Mouse (Mus musculus) neural tube, embryonic 11.5 days (tissue): ENCODE results near the gene 4921511M17Rik. TPM values are rescaled to one million over a fixed set of nuclear protein-coding genes. Genes with fewer than 3 reads are reported as not detected.
"Not testable (repeated sequence)": the region's sequence is repeated elsewhere in the genome, so short reads cannot be mapped to it uniquely, and the experiment has no call there.

Source experiments
- ATAC-seq: fragments of 200-750 bp; cut with Nextera tagmentation; 2 replicates; pipeline ENCODE4 v1.8.0; 2017; ENCODE audit warnings: moderate number of reproducible peaks, mild to moderate bottlenecking, moderate TSS enrichment, moderate library complexity; ENCODE audit not compliant: insufficient read depth, low FRiP score, low TSS enrichment
- DNase-seq: peaks from one replicate; pipeline ENCODE4 v3.0.0-alpha.2; 2015; ENCODE audit warnings: low spot score
- H3K27ac ChIP-seq: fragments of 300-500 bp; sonication (generic); 2 replicates; pipeline ENCODE4 v1.5.1; 2014; ENCODE audit warnings: low read depth, mild to moderate bottlenecking, low read length
- H3K27me3 ChIP-seq: fragments of 300-500 bp; sonication (generic); 2 replicates; pipeline ENCODE4 v1.6.1; 2014; ENCODE audit warnings: mild to moderate bottlenecking, low read length, mixed read lengths; ENCODE audit not compliant: control insufficient read depth, insufficient read depth
- H3K36me3 ChIP-seq: fragments of 300-500 bp; sonication (generic); 2 replicates; pipeline ENCODE4 v1.6.1; 2014; ENCODE audit warnings: mild to moderate bottlenecking, low read length, moderate library complexity, mixed read lengths; ENCODE audit not compliant: control insufficient read depth, insufficient read depth
- H3K4me1 ChIP-seq: fragments of 300-500 bp; sonication (generic); 2 replicates; pipeline ENCODE4 v1.6.1; 2014; ENCODE audit warnings: low read length, mixed read lengths; ENCODE audit not compliant: control insufficient read depth, insufficient read depth
- H3K4me2 ChIP-seq: fragments of 300-500 bp; sonication (generic); 2 replicates; pipeline ENCODE4 v1.6.1; 2014; ENCODE audit warnings: low read depth, mild to moderate bottlenecking, moderate library complexity
- H3K4me3 ChIP-seq: fragments of 300-500 bp; sonication (generic); 2 replicates; pipeline ENCODE4 v1.5.1; 2014; ENCODE audit warnings: low read depth, low read length
- H3K9ac ChIP-seq: fragments of 300-500 bp; sonication (generic); 2 replicates; pipeline ENCODE4 v1.6.1; 2014; ENCODE audit warnings: mild to moderate bottlenecking, low read length
- H3K9me3 ChIP-seq: fragments of 300-500 bp; sonication (generic); 2 replicates; pipeline ENCODE4 v1.6.1; 2016; ENCODE audit warnings: low read length; ENCODE audit not compliant: control insufficient read depth
- WGBS: fragments of 180-500 bp; shearing (Covaris S2); extraction: QIAGEN DNeasy Blood & Tissue Kit; methylation state at CpG from one replicate; pipeline ENCODE4 v1.1.7; 2014; 5-methylcytosine and 5-hydroxymethylcytosine counted together
- polyA plus RNA-seq: library from polyadenylated mRNA; unstranded; fragments of >200 nt; fragmentation: Nextera tagmentation; extraction: Ambion mirVana; gene quantifications from 2 replicates; pipeline ENCODE4 v1.2.1, GENCODE M21; 2014

The 4921511M17Rik gene
- polyA plus RNA-seq, result not detected in 2 replicates

DNA sequence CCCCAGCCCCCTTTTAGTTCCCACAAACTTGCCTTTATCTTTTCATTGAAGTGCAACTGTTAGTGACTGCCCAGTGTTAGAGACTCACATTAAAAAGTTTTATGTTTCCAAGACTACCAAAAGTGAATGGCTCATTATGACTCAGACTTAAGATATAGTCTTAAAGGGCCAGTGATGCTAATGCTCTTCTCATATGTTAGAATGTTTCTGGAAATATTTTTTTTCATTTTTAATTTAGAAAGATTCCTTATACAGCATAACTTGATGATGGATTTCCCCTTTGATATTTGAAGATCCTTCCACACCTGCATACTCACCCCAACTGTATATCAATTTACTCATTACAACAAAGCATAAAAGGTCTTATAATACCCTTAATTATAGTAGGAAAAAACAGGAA is at the start of gene 4921511M17Rik:
4921511M17Rik (minus strand) TSS at position 101 of the 400 bp plus-strand sequence.
- H3K4me2 ChIP-seq, H3K36me3 ChIP-seq, H3K9ac ChIP-seq, H3K4me1 ChIP-seq, H3K4me3 ChIP-seq, ATAC-seq, H3K27ac ChIP-seq, H3K9me3 ChIP-seq, DNase-seq, H3K27me3 ChIP-seq: not testable (repeated sequence)

DNA sequence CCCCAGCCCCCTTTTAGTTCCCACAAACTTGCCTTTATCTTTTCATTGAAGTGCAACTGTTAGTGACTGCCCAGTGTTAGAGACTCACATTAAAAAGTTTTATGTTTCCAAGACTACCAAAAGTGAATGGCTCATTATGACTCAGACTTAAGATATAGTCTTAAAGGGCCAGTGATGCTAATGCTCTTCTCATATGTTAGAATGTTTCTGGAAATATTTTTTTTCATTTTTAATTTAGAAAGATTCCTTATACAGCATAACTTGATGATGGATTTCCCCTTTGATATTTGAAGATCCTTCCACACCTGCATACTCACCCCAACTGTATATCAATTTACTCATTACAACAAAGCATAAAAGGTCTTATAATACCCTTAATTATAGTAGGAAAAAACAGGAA is 21.3 kb upstream of the 4921511M17Rik start, which contains the start of gene Gm10057:
Gm10057 (minus strand) TSS at position 101 of the 400 bp plus-strand sequence.
- not testable (repeated sequence) for H3K4me3 ChIP-seq, H3K36me3 ChIP-seq, H3K27ac ChIP-seq, H3K9me3 ChIP-seq, H3K4me1 ChIP-seq, H3K9ac ChIP-seq, ATAC-seq, H3K4me2 ChIP-seq, DNase-seq, H3K27me3 ChIP-seq

GRCm38 (mm10) chrX:154012540-154012939 is 21.1 kb downstream of the 4921511M17Rik start, which contains the start of gene Samt1:
Gene Samt1, minus strand, starts transcription at chrX:154012640.
- H3K9ac ChIP-seq, H3K36me3 ChIP-seq, H3K27me3 ChIP-seq, DNase-seq, ATAC-seq, H3K9me3 ChIP-seq, H3K4me3 ChIP-seq, H3K27ac ChIP-seq, H3K4me2 ChIP-seq, H3K4me1 ChIP-seq: not testable (repeated sequence)

- no CpG with 5 or more reads among the region's 2 CpGs for WGBS
- not testable (repeated sequence) for H3K27ac ChIP-seq, H3K9me3 ChIP-seq, DNase-seq, H3K4me2 ChIP-seq, H3K9ac ChIP-seq, H3K4me1 ChIP-seq, H3K4me3 ChIP-seq, H3K27me3 ChIP-seq, ATAC-seq, H3K36me3 ChIP-seq
Observed at GRCm38 (mm10) chrX:153976914-153977313, 56.7 kb downstream of the 4921511M17Rik start.

DNA sequence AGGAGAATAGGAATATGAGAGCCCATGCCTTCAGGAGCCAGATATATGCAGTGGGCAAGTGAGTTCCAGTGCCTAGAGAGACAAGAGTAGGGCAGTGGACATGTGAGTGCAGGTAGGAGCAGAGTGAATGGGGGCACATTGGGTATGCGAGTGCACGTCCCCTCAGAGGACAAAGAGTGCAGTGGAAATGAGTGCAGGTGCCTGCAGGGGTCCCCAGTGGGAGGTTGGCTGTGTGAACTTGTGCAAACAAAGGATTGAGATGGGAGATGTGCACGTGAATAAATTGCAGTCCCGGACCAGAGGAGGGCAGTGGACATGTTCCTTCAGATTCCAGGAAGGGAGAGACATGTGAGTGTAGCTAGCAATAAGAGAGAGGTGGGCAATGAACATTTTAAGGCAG is 57.2 kb downstream of the 4921511M17Rik start:
- H3K4me2 ChIP-seq, H3K4me1 ChIP-seq, ATAC-seq, H3K4me3 ChIP-seq, H3K9me3 ChIP-seq, H3K36me3 ChIP-seq, DNase-seq, H3K9ac ChIP-seq, H3K27me3 ChIP-seq, H3K27ac ChIP-seq: not testable (repeated sequence)
- 23% methylated on average over 4 of the region's 4 CpGs for WGBS

GRCm38 (mm10) chrX:153974450-153974849 is 59.2 kb downstream of the 4921511M17Rik start:
- no peaks in the 10 kb centered on the region for H3K4me1 ChIP-seq
- no peak overlapping the region for H3K9ac ChIP-seq
- H3K9me3 ChIP-seq, result 0 out of 2 replicates have a peak, but pooled peaks cover 2% of the 10 kb centered on the region
- no peaks in the 10 kb centered on the region for H3K36me3 ChIP-seq
- no peak overlapping the region for H3K4me3 ChIP-seq
- WGBS, result 19% methylated on average over 2 of the region's 2 CpGs
- H3K27ac ChIP-seq, result no peak overlapping the region
- no peaks in the 10 kb centered on the region for H3K27me3 ChIP-seq
- DNase-seq, result no peak
- no peak for ATAC-seq
- H3K4me2 ChIP-seq, result no peak overlapping the region

Other genes starting within 250 kb of the 4921511M17Rik start
- gene Spin2c, start 201.6 kb downstream of the 4921511M17Rik start, polyA plus RNA-seq, result 17.6 and 18.0 TPM in 2 replicates
- not detected in 2 replicates for gene Samt1, start 21.2 kb downstream of the 4921511M17Rik start, polyA plus RNA-seq
- not detected in 2 replicates for gene Gm10057, start 21.2 kb upstream of the 4921511M17Rik start, polyA plus RNA-seq
- not detected in 2 replicates for gene Gm15140, start 86.9 kb upstream of the 4921511M17Rik start, polyA plus RNA-seq